Mouse (Mus musculus) embryonic facial prominence, embryonic 15.5 days (tissue): ENCODE results near the gene Adamtsl3. TPM values are rescaled to one million over a fixed set of nuclear protein-coding genes. Genes with fewer than 3 reads are reported as not detected.

Experiments
- ATAC-seq: fragments of 200-750 bp; cut with Nextera tagmentation; 2 replicates; pipeline ENCODE4 v1.8.0; 2017; ENCODE audit warnings: low read depth, moderate TSS enrichment; ENCODE audit not compliant: insufficient number of reproducible peaks, low FRiP score, low TSS enrichment
- H3K27ac ChIP-seq: fragments of 300-500 bp; sonication (generic); replicated peaks from 2 replicates; pipeline ENCODE4 v1.5.1; 2015; ENCODE audit warnings: mild to moderate bottlenecking, inconsistent platforms
- H3K27me3 ChIP-seq: fragments of 300-500 bp; sonication (generic); 2 replicates; pipeline ENCODE4 v1.6.1; 2015; ENCODE audit warnings: inconsistent platforms
- H3K36me3 ChIP-seq: fragments of 300-500 bp; sonication (generic); 2 replicates; pipeline ENCODE4 v1.6.1; 2015; ENCODE audit warnings: mild to moderate bottlenecking, inconsistent platforms
- H3K4me1 ChIP-seq: fragments of 300-500 bp; sonication (generic); 2 replicates; pipeline ENCODE4 v1.6.1; 2015; ENCODE audit warnings: inconsistent platforms
- H3K4me2 ChIP-seq: fragments of 300-500 bp; sonication (generic); replicated peaks from 2 replicates; pipeline ENCODE4 v1.6.1; 2015; ENCODE audit warnings: mild to moderate bottlenecking, inconsistent platforms
- H3K4me3 ChIP-seq: fragments of 300-500 bp; sonication (generic); replicated peaks from 2 replicates; pipeline ENCODE4 v1.5.1; 2015; ENCODE audit warnings: mild to moderate bottlenecking, inconsistent platforms
- H3K9ac ChIP-seq: fragments of 300-500 bp; sonication (generic); 2 replicates; pipeline ENCODE4 v1.6.1; 2015; ENCODE audit warnings: inconsistent platforms
- H3K9me3 ChIP-seq: fragments of 300-500 bp; sonication (generic); replicated peaks from 2 replicates; pipeline ENCODE4 v1.6.1; 2016; ENCODE audit warnings: inconsistent platforms
- WGBS: fragments of 180-500 bp; shearing (Covaris S2); methylation state at CpG from one replicate; pipeline ENCODE4 v1.1.7; 2015; 5-methylcytosine and 5-hydroxymethylcytosine counted together
- polyA plus RNA-seq: library from polyadenylated mRNA; unstranded; fragments of >200 nt; fragmentation: Nextera tagmentation; extraction: Ambion mirVana; gene quantifications from 2 replicates; pipeline ENCODE4 v1.2.1, GENCODE M21; 2015

Adamtsl3 gene
- 2.7 and 3.4 TPM in 2 replicates for polyA plus RNA-seq

GRCm38 (mm10) chr7:82335211-82336121 is at the start of gene Adamtsl3:
TSS of gene Adamtsl3 (plus strand) at chr7:82335694.
- H3K9ac ChIP-seq: 0 out of 2 replicates have a peak within 1 kb of the TSS, but pooled peaks have one; percentile 3
- H3K4me2 ChIP-seq: peak within 1 kb of the TSS; percentile 77
- H3K9me3 ChIP-seq: no peaks in the 10 kb centered on the region
- H3K4me3 ChIP-seq: peak within 1 kb of the TSS; percentile 48
- peak; percentile 63 for ATAC-seq
- under 1% methylated on average over 82 of the region's 95 CpGs for WGBS
- no peak within 1 kb of the TSS for H3K27ac ChIP-seq
- no peaks in the 10 kb centered on the region for H3K36me3 ChIP-seq
- H3K4me1 ChIP-seq: peaks cover 19% of the 10 kb centered on the region
- H3K27me3 ChIP-seq: peaks cover 83% of the 10 kb centered on the region

GRCm38 (mm10) chr7:82287242-82287641 is 48.3 kb upstream of the Adamtsl3 start:
- Histone ChIP-seq H3K9me3 (no peaks in the 10 kb centered on the region; the same call in 1 of the 2 replicates), H3K4me3 (no peak overlapping the region), H3K27ac (no peak overlapping the region), H3K4me1 (peaks cover 9% of the 10 kb centered on the region; the same call in 1 of the 2 replicates), H3K36me3 (no peaks in the 10 kb centered on the region), H3K9ac (no peak overlapping the region), H3K27me3 (no peaks in the 10 kb centered on the region), H3K4me2 (no peak overlapping the region)
- ATAC-seq: no peak
- 89% methylated on average over 2 of the region's 2 CpGs for WGBS

- WGBS: 63% methylated on average over 7 of the region's 7 CpGs
- no peak overlapping the region for H3K9ac ChIP-seq
- no peak for ATAC-seq
- H3K27me3 ChIP-seq: no peaks in the 10 kb centered on the region
- H3K4me1 ChIP-seq: peaks cover 11% of the 10 kb centered on the region; the same call in 1 of the 2 replicates
- H3K9me3 ChIP-seq: no peaks in the 10 kb centered on the region
- no peak overlapping the region for H3K27ac ChIP-seq
- H3K36me3 ChIP-seq: no peaks in the 10 kb centered on the region
- no peak overlapping the region for H3K4me2 ChIP-seq
- H3K4me3 ChIP-seq: no peak overlapping the region
These were observed 42.1 kb upstream of the Adamtsl3 start for GRCm38 (mm10) chr7:82293441-82293840.

- 58% methylated on average over 10 of the region's 10 CpGs for WGBS
- 0 out of 2 replicates have a peak, but pooled peaks have one; percentile 47 for ATAC-seq
- 0 out of 2 replicates have a peak overlapping the region, but pooled peaks have one; percentile 21 for H3K4me2 ChIP-seq
These were observed 41.4 kb upstream of the Adamtsl3 start for GRCm38 (mm10) chr7:82294083-82294482.

GRCm38 (mm10) chr7:82294611-82295010 is 40.9 kb upstream of the Adamtsl3 start:
- no peak overlapping the region for H3K4me2 ChIP-seq

More at GRCm38 (mm10) chr7:82294083-82294482, 41.4 kb upstream of the Adamtsl3 start:
- H3K36me3 ChIP-seq: no peaks in the 10 kb centered on the region
- no peak overlapping the region for H3K27ac ChIP-seq
- no peak overlapping the region for H3K4me3 ChIP-seq
- H3K9ac ChIP-seq: no peak overlapping the region
- no peaks in the 10 kb centered on the region for H3K9me3 ChIP-seq
- H3K27me3 ChIP-seq: no peaks in the 10 kb centered on the region
- peaks cover 11% of the 10 kb centered on the region; the same call in 1 of the 2 replicates for H3K4me1 ChIP-seq

GRCm38 (mm10) chr7:82308398-82308797 is 27.1 kb upstream of the Adamtsl3 start:
- Histone ChIP-seq H3K4me1 (no peaks in the 10 kb centered on the region), H3K4me2 (no peak overlapping the region), H3K27me3 (peaks cover 7% of the 10 kb centered on the region), H3K9me3 (no peaks in the 10 kb centered on the region), H3K36me3 (no peaks in the 10 kb centered on the region), H3K4me3 (no peak overlapping the region), H3K27ac (no peak overlapping the region), H3K9ac (no peak overlapping the region)
- ATAC-seq: no peak
- 31% methylated on average over 4 of the region's 4 CpGs for WGBS

More at GRCm38 (mm10) chr7:82294611-82295010, 40.9 kb upstream of the Adamtsl3 start:
- Histone ChIP-seq H3K27ac (no peak overlapping the region), H3K4me3 (no peak overlapping the region), H3K27me3 (no peaks in the 10 kb centered on the region), H3K4me1 (peaks cover 11% of the 10 kb centered on the region; the same call in 1 of the 2 replicates), H3K9me3 (no peaks in the 10 kb centered on the region), H3K9ac (no peak overlapping the region), H3K36me3 (no peaks in the 10 kb centered on the region)
- WGBS: 70% methylated on average over 2 of the region's 2 CpGs
- ATAC-seq: no peak

GRCm38 (mm10) chr7:82318515-82318914 is 17.0 kb upstream of the Adamtsl3 start:
- Histone ChIP-seq H3K9ac (no peak overlapping the region), H3K36me3 (no peaks in the 10 kb centered on the region), H3K9me3 (no peaks in the 10 kb centered on the region), H3K4me1 (no peaks in the 10 kb centered on the region), H3K27ac (no peak overlapping the region), H3K27me3 (peaks cover 10% of the 10 kb centered on the region; the same call in 1 of the 2 replicates), H3K4me3 (no peak overlapping the region), H3K4me2 (no peak overlapping the region)
- WGBS: 52% methylated on average over 12 of the region's 12 CpGs
- no peak for ATAC-seq

GRCm38 (mm10) chr7:82326616-82327015 is 8.9 kb upstream of the Adamtsl3 start:
- Histone ChIP-seq H3K9me3 (no peaks in the 10 kb centered on the region), H3K4me2 (no peak overlapping the region), H3K27ac (no peak overlapping the region), H3K4me3 (no peak overlapping the region), H3K4me1 (no peaks in the 10 kb centered on the region), H3K36me3 (no peaks in the 10 kb centered on the region), H3K9ac (no peak overlapping the region), H3K27me3 (peaks cover 26% of the 10 kb centered on the region)
- no peak for ATAC-seq
- WGBS: 53% methylated on average over 1 of the region's 1 CpGs

GRCm38 (mm10) chr7:82327201-82327600 is 8.3 kb upstream of the Adamtsl3 start:
- Histone ChIP-seq H3K4me2 (no peak overlapping the region), H3K27ac (no peak overlapping the region), H3K4me3 (no peak overlapping the region), H3K27me3 (peaks cover 32% of the 10 kb centered on the region), H3K36me3 (no peaks in the 10 kb centered on the region), H3K4me1 (no peaks in the 10 kb centered on the region), H3K9me3 (no peaks in the 10 kb centered on the region), H3K9ac (no peak overlapping the region)
- ATAC-seq: no peak
- 53% methylated on average over 4 of the region's 4 CpGs for WGBS

- Histone ChIP-seq H3K4me2 (no peak overlapping the region), H3K9me3 (no peaks in the 10 kb centered on the region), H3K27me3 (peaks cover 34% of the 10 kb centered on the region), H3K27ac (no peak overlapping the region), H3K9ac (no peak overlapping the region), H3K4me1 (no peaks in the 10 kb centered on the region), H3K36me3 (no peaks in the 10 kb centered on the region), H3K4me3 (no peak overlapping the region)
- ATAC-seq: no peak
- WGBS: 48% methylated on average over 5 of the region's 5 CpGs
These were observed 7.6 kb upstream of the Adamtsl3 start for GRCm38 (mm10) chr7:82327881-82328280.

- no peak for ATAC-seq
- 64% methylated on average over 4 of the region's 4 CpGs for WGBS
These were observed 5.7 kb upstream of the Adamtsl3 start for GRCm38 (mm10) chr7:82329831-82330230.

More at GRCm38 (mm10) chr7:82329831-82330230, 5.7 kb upstream of the Adamtsl3 start:
- H3K4me1 ChIP-seq: no peaks in the 10 kb centered on the region
- no peaks in the 10 kb centered on the region for H3K9me3 ChIP-seq
- H3K4me3 ChIP-seq: no peak overlapping the region
- no peak overlapping the region for H3K27ac ChIP-seq
- H3K36me3 ChIP-seq: no peaks in the 10 kb centered on the region
- peaks cover 53% of the 10 kb centered on the region for H3K27me3 ChIP-seq
- H3K4me2 ChIP-seq: no peak overlapping the region
- no peak overlapping the region for H3K9ac ChIP-seq
